Mouse (Mus musculus): ENCODE measurements around the gene Il10ra. TPM values are rescaled to one million over a fixed set of nuclear protein-coding genes. Genes with fewer than 3 reads are reported as not detected.

Il10ra gene
- total RNA-seq, 2 experiments from 2014 or later, result 0.43 to 0.64 TPM

- no peak for DNase-seq (ENCODE audit: low spot score)
Measured at GRCm38 (mm10) chr9:45205143-45205542, 63.8 kb downstream of the Il10ra start.

Small RNA genes within 50 kb of the gene (microRNA-seq; reads per million reads assigned to microRNA genes)
- gene Mir7086, result not detected

Other genes with a start within 250 kb of the Il10ra start
- under 1 TPM; 0.23 to 0.59 TPM for gene Mpzl2, start 229.3 kb downstream of the Il10ra start, total RNA-seq (2021)
- 1 to 10 TPM; 1.6 to 2.1 TPM for gene Mpzl3, start 214.0 kb downstream of the Il10ra start, total RNA-seq (2021)
- under 1 TPM; 0.14 to 0.40 TPM for gene Jaml, start 190.0 kb downstream of the Il10ra start, total RNA-seq (2021)
- gene Scn2b, start 151.4 kb downstream of the Il10ra start, total RNA-seq (2021), result 1 to 10 TPM; 2.2 to 2.5 TPM
- gene Scn4b, start 130.8 kb downstream of the Il10ra start, total RNA-seq (2021), result 100 to 1,000 TPM; 256 to 268 TPM
- gene BC049352, start 87.1 kb downstream of the Il10ra start, total RNA-seq (2021), result 1 to 10 TPM; 1.2 to 1.7 TPM
- gene Tmprss4, start 65.1 kb downstream of the Il10ra start, total RNA-seq (2021), result not detected
- gene Tmprss13, start 50.0 kb upstream of the Il10ra start, total RNA-seq (2021), result under 1 TPM; 0.27 to 0.64 TPM
- gene Fxyd6, start 101.0 kb upstream of the Il10ra start, total RNA-seq (2021), result 10 to 100 TPM; 55.0 to 93.3 TPM
- gene Fxyd2, start 130.5 kb upstream of the Il10ra start, total RNA-seq (2021), result 1 to 10 TPM; 2.4 to 3.8 TPM
- not detected for gene Dscaml1, start 157.5 kb upstream of the Il10ra start, total RNA-seq (2021)

Data from gastrocnemius, adult 18-20 months (tissue).